In the genomic region with DNA sequence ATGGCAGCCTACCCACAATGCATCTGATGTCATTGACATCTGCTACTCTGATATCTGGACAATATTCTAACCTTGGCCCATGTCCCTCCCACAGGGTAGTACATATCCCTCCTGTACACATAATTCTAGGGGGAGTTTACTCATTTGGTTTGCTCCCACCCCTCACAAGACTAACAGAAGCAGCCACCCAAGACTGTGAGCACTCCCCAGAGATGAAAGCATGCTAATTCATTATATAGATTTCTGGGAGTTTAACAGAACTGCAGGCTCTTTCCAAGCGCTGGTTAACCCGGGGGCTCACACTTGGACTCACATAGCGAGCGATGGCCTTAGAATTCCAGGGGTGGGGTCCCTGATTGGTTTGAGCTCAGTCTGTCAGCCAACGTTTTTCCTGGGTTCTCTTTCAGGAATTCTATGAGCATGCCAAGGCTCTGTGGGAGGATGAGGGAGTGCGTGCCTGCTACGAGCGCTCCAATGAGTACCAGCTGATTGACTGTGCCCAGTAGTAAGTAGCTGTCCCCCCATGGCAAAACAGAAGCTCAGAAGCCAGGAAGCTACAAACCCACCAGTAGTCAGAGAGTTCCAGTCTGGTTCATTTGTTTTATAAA, we compare ENCODE assay signal across 10 mouse cellular contexts. TPM values are rescaled to one million over a fixed set of nuclear protein-coding genes. Genes with fewer than 3 reads are reported as not detected.
DNase-seq lines count a peak whose midpoint lies in the region; ATAC-seq and TF ChIP-seq lines count a peak whose summit lies in the region.
"Had no signal": no experiment of that assay in that cellular context is flagged by ENCODE, and none has a peak within 500 bp of the region (broad histone marks: within the 10 kb centered on the region; RNA-seq: fewer than 3 reads in every experiment).

No protein-coding gene starts in this region.

- ATAC-seq in intestine, embryonic 14.5 days (replicated peaks; ENCODE audit: low FRiP score, low TSS enrichment, low read depth) = no peak
- no peak for ATAC-seq in intestine, postnatal 0 days
- ATAC-seq in embryonic facial prominence, embryonic 13.5 days (ENCODE audit: insufficient number of reproducible peaks, insufficient read depth, low FRiP score, low TSS enrichment, low read depth) = no peak
- ATAC-seq in limb, embryonic 15.5 days (ENCODE audit: insufficient number of reproducible peaks, low FRiP score, low TSS enrichment, low read depth) = no peak

- no peak overlapping the region for H3K4me3 ChIP-seq in intestine, embryonic 14.5 days (ENCODE audit: low read depth, low read length)
- H3K4me3 ChIP-seq in intestine, postnatal 0 days (ENCODE audit: low read depth, low read length) = no peak overlapping the region
- H3K4me3 ChIP-seq in CH12.LX (replicated peaks in 1 of 3; ENCODE audit: low read depth in 2 of 3, low read length in 2 of 3, poor library complexity in 1 of 3) = no peak overlapping the region
- H3K4me3 ChIP-seq in embryonic facial prominence, embryonic 13.5 days = no peak overlapping the region
- H3K4me3 ChIP-seq in limb, embryonic 15.5 days = no peak overlapping the region

- WGBS in intestine, embryonic 14.5 days = 54% methylated on average over 8 of the region's 8 CpGs
- 67% methylated on average over 8 of the region's 8 CpGs for WGBS in intestine, postnatal 0 days
- 45% methylated on average over 8 of the region's 8 CpGs for WGBS in embryonic facial prominence, embryonic 13.5 days
- 44% methylated on average over 8 of the region's 8 CpGs for WGBS in limb, embryonic 15.5 days

- no peak for TF ChIP-seq POLR2A in CH12.LX (IDR thresholded peaks at IDR 0.05; ENCODE audit: low read depth, low read length)

- peaks cover 64% of the 10 kb centered on the region for H3K79me2 ChIP-seq in CH12.LX (replicated peaks; ENCODE audit: control insufficient read depth, extremely low read depth, insufficient read depth, poor library complexity, severe bottlenecking)

- H3K36me3 ChIP-seq in intestine, embryonic 14.5 days (ENCODE audit: control insufficient read depth, insufficient read depth, low read length) = peaks cover 79% of the 10 kb centered on the region
- H3K36me3 ChIP-seq in intestine, postnatal 0 days (ENCODE audit: control insufficient read depth, insufficient read depth) = peaks cover 41% of the 10 kb centered on the region
- H3K36me3 ChIP-seq in CH12.LX (replicated peaks in 1 of 2; ENCODE audit: control insufficient read depth in 1 of 2, insufficient read depth in 1 of 2, low read length in 1 of 2) = peaks cover 48 to 82% of the 10 kb centered on the region in 2 experiments
- H3K36me3 ChIP-seq in embryonic facial prominence, embryonic 13.5 days = peaks cover 54% of the 10 kb centered on the region
- peaks cover 66% of the 10 kb centered on the region for H3K36me3 ChIP-seq in limb, embryonic 15.5 days

- peak overlapping the region; percentile 85 for H3K27ac ChIP-seq in intestine, embryonic 14.5 days (ENCODE audit: low read depth)
- no peak overlapping the region for H3K27ac ChIP-seq in intestine, postnatal 0 days (ENCODE audit: low read depth, low read length)
- H3K27ac ChIP-seq in CH12.LX (ENCODE audit: insufficient read depth, low read depth) = peak overlapping the region; percentile 88
- H3K27ac ChIP-seq in embryonic facial prominence, embryonic 13.5 days = peak overlapping the region; percentile 88
- peak overlapping the region; percentile 71 for H3K27ac ChIP-seq in limb, embryonic 15.5 days

- H3K4me2 ChIP-seq in intestine, embryonic 14.5 days (ENCODE audit: low read length) = peak overlapping the region; percentile 33
- no peak overlapping the region for H3K4me2 ChIP-seq in intestine, postnatal 0 days (replicated peaks; ENCODE audit: low read depth)
- peak overlapping the region; percentile 44 for H3K4me2 ChIP-seq in CH12.LX (ENCODE audit: insufficient read depth, low read depth, poor library complexity, severe bottlenecking)
- H3K4me2 ChIP-seq in embryonic facial prominence, embryonic 13.5 days = peak overlapping the region; percentile 44
- H3K4me2 ChIP-seq in limb, embryonic 15.5 days = no peak overlapping the region

- H3K9me3 ChIP-seq in intestine, embryonic 14.5 days (ENCODE audit: control insufficient read depth, low read length) = no peaks in the 10 kb centered on the region
- H3K9me3 ChIP-seq in intestine, postnatal 0 days (ENCODE audit: control insufficient read depth) = no peaks in the 10 kb centered on the region
- H3K9me3 ChIP-seq in CH12.LX (replicated peaks; ENCODE audit: low read length) = no peaks in the 10 kb centered on the region
- no peaks in the 10 kb centered on the region for H3K9me3 ChIP-seq in embryonic facial prominence, embryonic 13.5 days
- H3K9me3 ChIP-seq in limb, embryonic 15.5 days = no peaks in the 10 kb centered on the region
- H3K9me3 ChIP-seq: G1E had no signal

- dilution Hi-C loops in CH12.LX (cut with MboI; ENCODE audit: extremely low pct_ligation_motif_present, extremely low pct_unique_long_range_greater_than_20kb, low sequenced_read_pairs) = no loop called here

- H3K4me1 ChIP-seq in intestine, embryonic 14.5 days (replicated peaks; ENCODE audit: control insufficient read depth, insufficient read depth, low read length) = peaks cover 41% of the 10 kb centered on the region
- H3K4me1 ChIP-seq in intestine, postnatal 0 days (replicated peaks; ENCODE audit: control insufficient read depth, insufficient read depth, low read length) = no peaks in the 10 kb centered on the region
- H3K4me1 ChIP-seq in CH12.LX (ENCODE audit: control insufficient read depth in 1 of 2, insufficient read depth in 2 of 2) = peaks cover 20 to 73% of the 10 kb centered on the region in 2 experiments
- peaks cover 72% of the 10 kb centered on the region for H3K4me1 ChIP-seq in embryonic facial prominence, embryonic 13.5 days
- H3K4me1 ChIP-seq in limb, embryonic 15.5 days = peaks cover 62% of the 10 kb centered on the region

- no peak overlapping the region for H3K9ac ChIP-seq in intestine, embryonic 14.5 days (ENCODE audit: low read length)
- no peak overlapping the region for H3K9ac ChIP-seq in intestine, postnatal 0 days (ENCODE audit: low read depth, low read length)
- 0 out of 2 replicates have a peak overlapping the region, but pooled peaks have one; percentile 61 for H3K9ac ChIP-seq in CH12.LX (ENCODE audit: insufficient read depth, low read depth)
- H3K9ac ChIP-seq in embryonic facial prominence, embryonic 13.5 days = no peak overlapping the region
- no peak overlapping the region for H3K9ac ChIP-seq in limb, embryonic 15.5 days

- H3K27me3 ChIP-seq in intestine, embryonic 14.5 days (replicated peaks; ENCODE audit: control insufficient read depth, insufficient read depth, low read length) = no peaks in the 10 kb centered on the region
- no peaks in the 10 kb centered on the region for H3K27me3 ChIP-seq in intestine, postnatal 0 days (replicated peaks; ENCODE audit: control insufficient read depth, insufficient read depth, low read length)
- H3K27me3 ChIP-seq in CH12.LX (replicated peaks) = no peaks in the 10 kb centered on the region
- H3K27me3 ChIP-seq in embryonic facial prominence, embryonic 13.5 days = no peaks in the 10 kb centered on the region
- no peaks in the 10 kb centered on the region for H3K27me3 ChIP-seq in limb, embryonic 15.5 days

- TF ChIP-seq RAD21 in CH12.LX (IDR thresholded peaks at IDR 0.05; ENCODE audit: low read depth, low read length) = no peak

- no peak for DNase-seq in intestine, embryonic 14.5 days (ENCODE audit: low spot score)
- DNase-seq in CH12.LX (ENCODE audit: extremely low read depth) = no peak
- no peak for DNase-seq in cerebellum, postnatal 25 days
- no peak for DNase-seq in cerebellum, adult 11-12 months
- no peak for DNase-seq in layer of hippocampus, postnatal 14 days (ENCODE audit: low spot score in 2 of 2)

- no peak for TF ChIP-seq CTCF in intestine, postnatal 0 days (IDR thresholded peaks at IDR 0.05; ENCODE audit: low read depth)
- TF ChIP-seq CTCF in CH12.LX (conservative IDR thresholded peaks at IDR 0.05 in 1 of 2, IDR thresholded peaks at IDR 0.05 in 1 of 2; ENCODE audit: low read depth in 2 of 2, low read length in 2 of 2) = no peak

- in situ Hi-C loops in CH12.LX (cut with MboI; ENCODE audit: low pct_ligation_motif_present, low pct_unique_long_range_greater_than_20kb, low sequenced_read_pairs) = no loop called here

- no peak for TF ChIP-seq EP300 in CH12.LX (IDR thresholded peaks at IDR 0.05; ENCODE audit: low read length)

TF ChIP-seq in CH12.LX, 34 proteins besides CTCF, POLR2A, EP300 and RAD21 (continues in another document):
- TF ChIP-seq BHLHE40 (IDR thresholded peaks at IDR 0.05; ENCODE audit: low read depth, low read length) (no peak), MAX (IDR thresholded peaks at IDR 0.05; ENCODE audit: low read length) (no peak), MYC (IDR thresholded peaks at IDR 0.05; ENCODE audit: low read depth, low read length) (no peak), MAZ (IDR thresholded peaks at IDR 0.05; ENCODE audit: low read depth, low read length) (no peak), GABPA (IDR thresholded peaks at IDR 0.05; ENCODE audit: insufficient replicate concordance, low read depth, low read length) (no peak), MEF2A (IDR thresholded peaks at IDR 0.05; ENCODE audit: borderline replicate concordance, low read depth, low read length) (no peak), KAT2A (IDR thresholded peaks at IDR 0.05; ENCODE audit: insufficient replicate concordance, low read length) (no peak), ELF1 (IDR thresholded peaks at IDR 0.05; ENCODE audit: low read depth, low read length) (no peak), TCF12 (IDR thresholded peaks at IDR 0.05; ENCODE audit: low read depth, low read length) (no peak)

RNA-seq across cellular contexts. Expression of gene Gm20721, which starts 3.6 kb away (rescaled TPM):
- polyA plus RNA-seq in intestine, embryonic 14.5 days (2014; fragmentation: Nextera tagmentation; extraction: Ambion mirVana) = 8.2 and 12.6 TPM in 2 replicates
- 2.7 and 3.5 TPM in 2 replicates for polyA plus RNA-seq in intestine, postnatal 0 days (2015; fragmentation: Nextera tagmentation; extraction: Ambion mirVana)
- total RNA-seq in CH12.LX (2012; rRNA removed) (48.9 and 55.7 TPM in 2 replicates), CH12.LX (2014; rRNA removed) (not detected in 2 replicates)
- polyA plus RNA-seq in CH12.LX (2012; ENCODE audit: insufficient read length, low read depth) = 259 and 363 TPM in 2 replicates
- 17.1 and 20.3 TPM in 2 replicates for polyA plus RNA-seq in embryonic facial prominence, embryonic 13.5 days (2015; fragmentation: Nextera tagmentation; extraction: Ambion mirVana)
- polyA plus RNA-seq in limb, embryonic 15.5 days (2015; fragmentation: Nextera tagmentation; extraction: Ambion mirVana) = 28.5 and 42.0 TPM in 2 replicates
- total RNA-seq in layer of hippocampus, postnatal 14 days (2021) = 1 to 10 TPM; 2.6 to 2.8 TPM
- polyA plus RNA-seq: lung, adult 2 months had no signal

RNA-seq across cellular contexts. Expression of gene Gnas, which starts 58.8 kb away (rescaled TPM):
- 1,658 and 1,793 TPM in 2 replicates for polyA plus RNA-seq in intestine, embryonic 14.5 days (2014; fragmentation: Nextera tagmentation; extraction: Ambion mirVana)
- polyA plus RNA-seq in intestine, postnatal 0 days (2015; fragmentation: Nextera tagmentation; extraction: Ambion mirVana) = 686 and 705 TPM in 2 replicates
- total RNA-seq in CH12.LX (2012; rRNA removed) (393 and 452 TPM in 2 replicates), CH12.LX (2014; rRNA removed) (365 and 369 TPM in 2 replicates)
- polyA plus RNA-seq in CH12.LX (2012; ENCODE audit: insufficient read length, low read depth) = 502 and 537 TPM in 2 replicates
- 1,664 and 1,723 TPM in 2 replicates for polyA plus RNA-seq in embryonic facial prominence, embryonic 13.5 days (2015; fragmentation: Nextera tagmentation; extraction: Ambion mirVana)
- polyA plus RNA-seq in limb, embryonic 15.5 days (2015; fragmentation: Nextera tagmentation; extraction: Ambion mirVana) = 2,137 and 2,166 TPM in 2 replicates
- 1,000 to 10,000 TPM; 1,917 to 1,971 TPM for total RNA-seq in layer of hippocampus, postnatal 14 days (2021)

Comparison
In these comparisons a context has a peak if more than half of its experiments do, and no peak if none do; other contexts are left out.
1. H3K4me2 ChIP-seq: peak in intestine, embryonic 14.5 days (single experiment), CH12.LX (single experiment) and embryonic facial prominence, embryonic 13.5 days (single experiment); none in intestine, postnatal 0 days (single experiment) and limb, embryonic 15.5 days (single experiment).